Mouse (Mus musculus): ENCODE results near the gene Phldb3.

Phldb3 gene

DNA sequence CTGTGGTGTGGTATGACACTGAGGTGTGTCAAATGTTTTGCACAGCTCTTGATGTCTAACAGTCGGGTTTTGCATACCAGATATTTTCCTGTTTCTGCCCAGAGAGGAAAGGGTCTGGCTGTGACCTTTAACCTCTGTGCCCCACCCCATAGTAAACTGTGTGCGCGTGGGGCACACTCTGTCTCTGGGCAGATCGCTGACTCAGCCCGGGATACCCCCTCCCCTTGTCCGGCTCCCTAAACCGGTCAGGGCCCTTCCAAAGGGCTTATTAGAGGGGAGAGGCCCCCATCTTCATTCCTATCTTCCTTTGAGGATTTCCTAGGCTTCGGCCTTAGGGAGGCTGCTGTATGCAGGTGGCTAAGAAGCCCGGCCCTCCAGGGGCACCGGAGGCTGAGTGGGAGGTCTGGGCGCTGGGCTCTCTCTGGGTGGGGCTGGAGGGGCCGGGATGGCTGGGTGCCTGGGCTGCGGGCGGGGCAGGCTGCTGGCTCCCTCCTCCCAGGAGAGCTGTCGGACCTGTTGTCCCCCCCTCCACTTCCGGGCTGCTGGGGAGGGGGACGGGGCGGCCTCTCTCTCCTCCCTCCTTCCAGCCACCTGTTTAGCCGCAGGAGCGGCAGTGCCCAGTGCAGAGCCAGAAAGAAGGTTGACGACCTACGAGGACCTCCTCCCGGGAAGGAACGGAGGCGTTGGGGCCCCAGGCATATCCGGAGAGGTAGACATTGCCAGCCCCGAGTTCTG is at the start of gene Phldb3:
Gene Phldb3, plus strand, starts transcription at position 620 of the 735 bp plus-strand sequence.
- no peak for DNase-seq (ENCODE audit: low spot score)

DNA sequence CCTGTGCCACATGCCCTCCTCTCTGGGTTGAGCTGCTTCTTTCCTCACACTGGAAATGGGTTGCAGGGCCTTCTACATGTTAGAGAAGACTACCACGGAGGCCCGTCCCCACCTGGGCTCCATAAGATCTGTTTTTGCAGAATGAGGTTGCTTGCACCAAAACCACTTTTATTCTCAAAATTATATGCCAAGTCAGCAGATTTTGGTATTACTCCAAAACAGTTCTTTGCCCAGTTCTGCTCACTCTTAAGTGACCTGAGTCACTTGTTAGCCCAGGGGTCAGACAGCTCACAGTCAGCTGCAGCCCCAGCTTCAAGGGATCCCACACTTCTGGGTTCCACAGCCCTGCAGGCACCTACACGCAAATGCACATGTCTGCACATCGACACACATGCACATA is 49.1 kb upstream of the Phldb3 start:
- no peak for DNase-seq (ENCODE audit: low spot score)

- no peak for DNase-seq (ENCODE audit: low spot score)
These were observed 47.2 kb upstream of the Phldb3 start for GRCm38 (mm10) chr7:24563191-24563836.

GRCm38 (mm10) chr7:24563837-24564206 is 46.7 kb upstream of the Phldb3 start:
- no peak for DNase-seq (ENCODE audit: low spot score)

GRCm38 (mm10) chr7:24564607-24565265 is 45.8 kb upstream of the Phldb3 start:
- DNase-seq (ENCODE audit: low spot score) = peak; percentile 76

DNA sequence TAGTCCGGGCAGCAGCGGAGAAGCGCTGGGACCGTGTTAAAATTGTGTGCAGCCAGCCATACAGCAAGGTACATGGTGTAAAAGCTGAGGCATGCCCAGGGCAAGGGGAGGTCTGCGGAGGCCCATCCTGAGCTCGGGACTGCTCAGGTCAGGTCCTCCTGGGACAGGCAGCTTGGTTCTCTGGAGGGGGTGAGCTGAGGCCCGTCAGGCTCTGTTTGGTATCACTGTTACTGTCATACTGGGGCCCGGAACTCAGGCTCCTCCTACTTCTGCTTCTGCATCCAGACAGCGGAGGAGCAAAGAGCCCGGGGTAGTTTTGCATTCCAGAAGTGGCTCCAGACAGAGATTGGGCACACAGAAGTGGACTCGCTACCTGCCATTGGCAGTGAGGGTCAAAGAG is 44.9 kb upstream of the Phldb3 start:
- DNase-seq (ENCODE audit: low spot score) = no peak

DNA sequence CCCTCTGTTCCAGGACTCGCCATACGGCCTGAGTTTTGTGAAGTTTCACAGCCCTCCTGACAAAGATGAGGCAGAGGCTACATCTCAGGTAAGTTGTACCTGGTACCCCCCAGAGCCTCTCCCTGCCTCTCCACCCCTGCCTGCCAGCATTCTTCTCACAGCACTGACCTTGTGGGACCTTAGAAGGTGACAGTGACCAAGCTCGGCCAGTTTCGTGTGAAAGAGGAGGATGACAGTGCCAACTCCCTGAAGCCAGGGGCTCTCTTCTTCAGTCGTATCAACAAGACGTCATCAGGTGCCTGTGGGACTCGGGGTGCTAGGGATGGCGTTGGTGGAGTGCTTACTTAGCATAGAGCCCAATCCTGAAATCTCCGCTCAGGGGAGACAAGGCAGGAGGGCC is 44.4 kb upstream of the Phldb3 start:
- DNase-seq (ENCODE audit: low spot score) = no peak

DNA sequence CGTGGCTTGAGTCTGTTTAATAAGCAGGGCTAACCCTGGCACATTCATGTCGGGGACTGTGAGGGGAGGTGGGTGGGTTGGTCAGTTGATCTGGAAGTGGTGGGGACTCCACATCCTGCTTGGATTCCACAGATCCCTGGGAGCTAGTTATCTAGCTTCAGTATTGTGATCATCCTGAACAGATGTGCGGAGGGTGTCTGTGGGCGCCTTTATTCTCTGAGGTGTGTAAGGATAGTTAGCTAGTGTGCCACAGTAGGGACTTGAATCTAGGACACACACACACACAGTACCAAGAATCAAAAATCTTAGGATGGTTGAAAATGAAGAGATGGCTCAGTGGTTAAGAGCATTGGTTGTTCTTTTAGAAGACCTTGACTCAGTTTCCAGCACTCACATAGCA is 42.1 kb upstream of the Phldb3 start:
- no peak for DNase-seq (ENCODE audit: low spot score)

DNA sequence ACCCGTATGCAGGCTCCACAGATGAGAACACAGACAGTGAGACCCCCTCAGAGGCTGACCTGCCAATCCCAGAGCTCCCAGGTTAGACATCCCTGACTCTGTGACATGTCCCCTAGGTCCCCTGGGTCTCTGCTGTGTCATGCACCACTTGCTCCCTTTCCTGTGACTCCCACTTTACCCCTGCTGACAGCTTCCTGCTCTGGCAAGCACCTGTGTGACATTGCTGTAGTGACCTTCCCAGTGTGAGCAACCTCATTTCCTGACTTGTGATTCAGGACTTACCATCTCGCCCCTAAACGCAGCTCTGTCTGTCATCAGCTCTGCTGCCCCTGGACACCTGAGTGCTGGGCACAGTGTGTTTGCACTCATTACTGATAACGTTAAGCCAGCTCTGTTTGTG is 39.5 kb upstream of the Phldb3 start:
- DNase-seq (ENCODE audit: low spot score) = no peak

GRCm38 (mm10) chr7:24572455-24572854 is 38.1 kb upstream of the Phldb3 start:
- DNase-seq (ENCODE audit: low spot score) = peak; percentile 56

GRCm38 (mm10) chr7:24574224-24574796 is 36.3 kb upstream of the Phldb3 start:
- no peak for DNase-seq (ENCODE audit: low spot score)

- DNase-seq (ENCODE audit: low spot score) = no peak
These were observed 32.8 kb upstream of the Phldb3 start for GRCm38 (mm10) chr7:24577811-24578210.

DNA sequence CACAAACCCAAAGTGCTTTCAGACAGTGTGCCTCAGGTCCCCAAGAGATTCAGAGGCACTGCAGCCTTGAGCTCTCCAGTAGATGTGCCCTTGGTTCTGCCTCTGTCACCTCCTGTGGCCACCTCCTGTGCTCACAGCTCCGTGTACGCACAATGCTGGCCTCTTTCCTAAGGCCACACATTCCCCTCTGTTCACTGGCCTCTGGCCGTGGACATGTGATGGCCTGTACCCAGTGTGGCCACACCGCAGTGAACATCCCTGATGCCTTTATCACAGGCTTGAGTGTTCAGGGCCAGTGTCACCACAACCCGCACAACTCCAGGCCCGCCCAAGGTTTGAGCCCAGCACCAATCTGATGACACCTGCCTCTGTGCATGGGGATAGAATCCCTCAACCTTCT is 25.7 kb upstream of the Phldb3 start:
- DNase-seq (ENCODE audit: low spot score) = no peak

DNA sequence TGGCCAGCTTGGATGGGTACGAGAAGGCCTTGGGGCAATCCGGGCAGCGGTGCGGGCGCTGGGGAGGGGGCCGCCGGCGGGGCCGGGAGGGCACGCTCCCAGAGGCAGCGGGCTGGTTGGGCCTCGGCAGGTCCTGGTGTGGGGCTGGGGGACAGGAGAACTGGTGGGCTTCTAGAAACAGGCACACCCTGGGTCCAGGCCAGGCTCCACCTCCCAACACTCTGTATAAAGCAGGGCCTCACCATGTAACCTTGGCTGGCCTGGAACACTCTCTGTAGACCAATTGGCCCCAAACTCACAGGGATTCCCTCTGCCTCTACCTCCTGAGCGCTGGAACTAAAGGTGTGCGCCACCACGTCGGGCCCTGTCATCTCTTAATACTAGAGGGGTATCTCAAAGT is 24.6 kb upstream of the Phldb3 start:
- no peak for DNase-seq (ENCODE audit: low spot score)

GRCm38 (mm10) chr7:24586828-24587227 is 23.7 kb upstream of the Phldb3 start:
- DNase-seq (ENCODE audit: low spot score) = no peak

DNA sequence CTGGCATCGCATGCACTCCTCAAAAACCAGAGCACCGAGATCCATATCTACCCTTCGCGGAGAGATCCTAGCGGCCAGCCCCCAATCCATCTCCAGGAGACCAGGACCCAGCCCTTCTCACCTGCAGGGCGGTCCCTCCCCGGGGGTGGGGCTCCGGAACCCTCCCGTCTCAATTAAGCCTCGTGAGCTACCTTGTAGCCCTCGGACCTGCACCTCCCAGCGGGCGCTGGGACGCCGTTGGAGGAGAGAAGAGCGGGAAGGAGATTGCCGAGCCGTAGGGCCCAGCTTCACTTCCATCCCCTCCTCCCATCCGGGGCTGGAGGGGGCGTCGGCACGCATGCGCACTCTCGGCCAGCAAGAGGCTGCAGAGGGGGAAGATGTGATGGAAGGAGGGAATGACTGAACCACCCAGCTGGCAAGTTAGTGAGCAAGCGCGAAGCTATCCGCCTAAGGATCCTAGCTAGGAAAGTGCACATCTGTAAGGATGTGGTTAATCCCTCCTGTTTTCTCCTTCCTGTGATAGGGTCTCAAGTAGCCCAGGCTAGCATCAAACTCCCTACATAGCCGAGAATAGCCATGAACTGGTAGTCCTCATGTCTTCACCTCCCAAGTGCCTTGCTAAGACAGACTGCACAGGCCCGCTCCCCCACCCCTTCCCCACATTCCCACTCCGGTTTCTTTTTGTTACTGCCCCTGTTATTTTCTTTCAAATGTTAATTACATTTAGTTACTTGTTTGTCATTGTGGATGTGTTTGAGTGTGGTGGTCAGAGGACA is 23.0 kb upstream of the Phldb3 start, which contains the start of the genes Ethe1 and Zfp575:
Gene Ethe1, plus strand, starts transcription at position 214 of the 776 bp plus-strand sequence.
Gene Zfp575, minus strand, starts transcription at position 312 of the 776 bp plus-strand sequence.
- DNase-seq (ENCODE audit: low spot score) = peak; percentile 85

DNA sequence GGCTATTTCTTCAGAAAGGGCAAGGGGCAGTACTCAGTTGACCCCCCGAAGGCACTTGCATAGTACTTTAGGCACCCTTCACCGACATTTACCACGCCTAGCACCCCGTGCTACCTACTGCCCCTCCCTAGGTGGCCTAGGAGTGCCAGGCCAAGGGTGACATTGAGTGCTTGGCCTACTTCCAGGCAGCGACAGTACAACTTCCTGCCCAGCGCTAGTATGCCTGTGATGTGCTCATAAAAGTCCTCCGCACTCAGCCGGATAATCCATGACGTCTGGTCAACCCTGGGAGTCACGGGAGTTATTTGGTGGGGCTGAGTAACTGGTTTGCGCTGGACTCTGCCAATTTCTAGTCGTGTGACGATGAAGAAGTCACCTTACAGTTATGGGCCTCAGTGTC is 22.2 kb upstream of the Phldb3 start:
- no peak for DNase-seq (ENCODE audit: low spot score)

DNA sequence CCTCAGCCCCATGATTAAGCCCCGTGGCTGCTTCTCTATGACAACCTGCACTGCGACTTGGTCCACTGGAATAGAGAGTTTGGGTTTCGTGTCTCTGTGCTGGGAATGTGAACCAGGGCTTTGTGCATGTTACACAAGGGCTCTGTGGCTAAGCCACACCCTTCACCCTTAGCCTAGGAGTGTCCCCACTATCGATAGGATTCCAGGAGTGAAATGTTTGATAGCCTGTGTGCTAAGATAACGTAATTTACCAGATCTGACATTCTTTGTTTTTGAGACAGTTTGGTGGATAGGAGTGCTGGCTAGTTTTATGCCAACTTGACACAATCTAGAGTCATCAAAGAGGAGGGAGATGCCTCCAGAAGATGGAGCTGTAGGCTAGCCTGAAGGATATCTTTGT is 18.8 kb upstream of the Phldb3 start:
- no peak for DNase-seq (ENCODE audit: low spot score)

DNA sequence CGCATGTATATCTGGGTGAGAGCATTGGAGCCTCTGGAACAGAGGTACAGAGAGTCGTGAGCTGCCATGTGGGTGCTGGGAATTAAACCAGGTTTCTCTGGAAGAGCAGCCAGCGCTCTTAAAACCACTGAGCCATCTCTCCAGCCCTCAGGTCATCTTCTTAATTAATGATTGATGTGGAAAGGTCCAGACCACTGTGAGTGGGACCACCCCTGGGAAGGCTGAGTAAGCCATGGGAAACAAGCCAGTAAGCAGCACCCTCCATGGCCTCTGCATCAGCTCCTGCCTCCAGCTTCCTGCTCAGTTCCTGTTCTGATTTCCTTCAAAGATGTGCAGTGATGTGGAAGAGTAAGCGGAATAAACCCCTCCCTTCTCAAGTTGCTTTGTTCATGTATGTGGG is 18.4 kb upstream of the Phldb3 start:
- no peak for DNase-seq (ENCODE audit: low spot score)

DNA sequence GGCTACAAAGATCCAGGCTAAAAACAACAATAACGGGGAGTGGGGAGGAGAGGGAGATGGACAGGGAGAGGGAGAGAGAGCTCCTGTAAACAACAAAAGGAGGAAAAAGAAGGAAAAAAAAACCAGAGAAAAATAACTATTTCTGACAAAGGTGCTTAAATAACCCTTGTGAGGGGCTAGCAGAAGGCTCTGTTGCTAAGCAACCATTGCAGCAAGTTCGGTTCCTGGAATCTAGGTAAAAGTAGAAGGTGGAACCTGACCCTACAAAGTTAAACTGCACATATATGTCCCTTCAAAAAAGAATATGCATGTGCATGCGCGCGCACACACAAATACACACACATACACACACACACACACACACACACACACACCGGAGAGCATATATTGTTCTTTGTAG is 17.8 kb upstream of the Phldb3 start:
- no peak for DNase-seq (ENCODE audit: low spot score)

DNA sequence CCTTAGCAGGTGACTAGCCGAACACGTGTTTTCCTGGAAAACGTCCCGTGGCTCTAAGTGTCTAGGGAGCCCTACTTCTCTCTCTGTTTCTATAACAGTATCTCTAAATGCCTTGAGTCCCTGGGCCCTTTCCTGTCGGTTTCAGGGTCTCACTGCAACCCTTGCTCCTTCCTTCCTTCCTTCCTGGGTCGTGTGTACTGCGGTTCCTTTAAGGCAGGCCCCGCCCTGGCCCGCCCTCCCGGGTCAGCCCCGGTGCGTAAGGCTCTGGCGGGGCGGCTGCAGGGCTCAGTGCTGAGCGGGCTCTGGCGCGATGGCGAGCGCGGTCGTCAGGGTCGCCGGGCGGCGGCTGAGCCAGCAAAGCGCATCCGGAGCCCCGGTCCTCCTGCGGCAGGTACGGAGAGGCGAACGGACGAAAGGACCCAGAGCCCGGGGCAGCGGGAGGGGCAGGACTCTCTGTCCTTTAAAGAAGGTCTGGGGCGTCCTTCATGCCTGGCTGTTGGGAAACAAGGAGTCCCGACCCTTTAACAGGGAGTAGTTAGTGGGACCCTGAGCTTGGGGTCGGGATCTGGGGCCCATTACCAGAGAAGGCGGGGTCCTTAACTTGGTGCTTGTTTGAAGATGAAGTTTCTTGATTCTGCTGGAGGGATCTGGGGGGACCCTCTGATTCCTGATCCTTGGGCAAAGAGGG is 16.8 kb upstream of the Phldb3 start:
- peak; percentile 80 for DNase-seq (ENCODE audit: low spot score)
